Mouse (Mus musculus): ENCODE measurements at regions not wholly inside any gene's neighbourhood (a gene's known extent, or its start where the extent isn't known, plus 50 kb on each side); places are given as distances from the start of the nearest gene placed in this dataset.

- no peak for TF ChIP-seq CTCF (IDR thresholded peaks at IDR 0.05; ENCODE audit: control insufficient read depth, insufficient read depth, insufficient replicate concordance, low read depth, low read length)
- no peak for TF ChIP-seq POLR2A (IDR thresholded peaks at IDR 0.05; ENCODE audit: control insufficient read depth, low read depth, low read length)
These were observed 215.2 kb downstream of the Arl4a start for GRCm38 (mm10) chr12:39822671-39823070.
